Mouse (Mus musculus): ENCODE measurements around the gene Aldh3b3.

DNA sequence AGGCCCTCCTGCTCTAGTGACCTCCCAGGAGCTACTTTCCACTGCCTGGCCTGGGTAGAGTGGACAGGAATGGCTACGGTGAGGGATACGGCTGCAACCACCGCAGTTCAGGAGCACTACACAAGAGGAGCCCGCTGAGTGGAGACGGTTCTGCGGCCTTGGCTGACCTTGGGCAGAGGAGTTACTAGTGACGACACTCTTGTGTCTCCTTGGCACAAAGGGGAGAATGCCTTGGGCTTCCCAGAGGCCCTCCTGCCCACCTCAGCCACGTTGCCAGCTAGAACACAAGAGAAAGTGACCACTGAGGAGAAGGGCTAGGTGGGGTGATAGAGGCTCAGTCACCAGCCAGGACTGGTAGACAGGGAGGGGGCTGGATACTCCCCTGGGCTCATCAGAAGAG is 34.3 kb upstream of the Aldh3b3 start:
- no peak for TF ChIP-seq POLR2A (IDR thresholded peaks at IDR 0.05; ENCODE audit: insufficient read length, low read depth)
- TF ChIP-seq CEBPB (IDR thresholded peaks at IDR 0.05; ENCODE audit: insufficient read depth, poor library complexity, severe bottlenecking), result no peak
- TF ChIP-seq REST (IDR thresholded peaks at IDR 0.05; ENCODE audit: insufficient read depth, insufficient read length), result no peak
- TF ChIP-seq SRF (IDR thresholded peaks at IDR 0.05; ENCODE audit: control insufficient read depth, insufficient read length, low read depth), result no peak
- no peak for TF ChIP-seq MAX (IDR thresholded peaks at IDR 0.05; ENCODE audit: low read depth)
- no peak for TF ChIP-seq USF1 (IDR thresholded peaks at IDR 0.05; ENCODE audit: low read depth)
- no peak for TF ChIP-seq POLR2AphosphoS2 (IDR thresholded peaks at IDR 0.05; ENCODE audit: insufficient read length, low read depth)
- TF ChIP-seq E2F4 (IDR thresholded peaks at IDR 0.05; ENCODE audit: insufficient read depth), result no peak
- no peak for TF ChIP-seq MYOG (IDR thresholded peaks at IDR 0.05; ENCODE audit: control insufficient read depth in 1 of 3, insufficient read depth in 1 of 3, insufficient read length in 2 of 3, low read depth in 2 of 3)
- no peak for TF ChIP-seq TCF3 (IDR thresholded peaks at IDR 0.05; ENCODE audit: insufficient read length, low read depth)
- TF ChIP-seq TCF12 (IDR thresholded peaks at IDR 0.05; ENCODE audit: insufficient read depth, poor library complexity, severe bottlenecking), result no peak

Measured in myocyte (in vitro differentiated cells).